Mouse (Mus musculus): Measurements from ENCODE around the gene Draxin.

GRCm38 (mm10) chr4:148056801-148057200 is 73.7 kb downstream of the Draxin start:
- TF ChIP-seq E2F4 (IDR thresholded peaks at IDR 0.05; ENCODE audit: insufficient replicate concordance, low read depth, low read length) (no peak), MAZ (IDR thresholded peaks at IDR 0.05; ENCODE audit: low read depth, low read length) (no peak), POLR2AphosphoS2 (IDR thresholded peaks at IDR 0.05; ENCODE audit: low read depth, low read length) (no peak), CTCF (conservative IDR thresholded peaks at IDR 0.05 in 1 of 2, IDR thresholded peaks at IDR 0.05 in 1 of 2; ENCODE audit: low read depth in 2 of 2, low read length in 2 of 2) (no peak)
